Mouse (Mus musculus) right cerebral cortex, adult 2 months (tissue): ENCODE measurements around the gene Gm37240.

ENCODE experiments used
- DNase-seq, 2 experiments: peaks; one replicate each; pipeline ENCODE4 v3.0.0; 2021 to 2022; ENCODE audit warnings: low spot score in 2 of 2

Gm37240 gene

DNA sequence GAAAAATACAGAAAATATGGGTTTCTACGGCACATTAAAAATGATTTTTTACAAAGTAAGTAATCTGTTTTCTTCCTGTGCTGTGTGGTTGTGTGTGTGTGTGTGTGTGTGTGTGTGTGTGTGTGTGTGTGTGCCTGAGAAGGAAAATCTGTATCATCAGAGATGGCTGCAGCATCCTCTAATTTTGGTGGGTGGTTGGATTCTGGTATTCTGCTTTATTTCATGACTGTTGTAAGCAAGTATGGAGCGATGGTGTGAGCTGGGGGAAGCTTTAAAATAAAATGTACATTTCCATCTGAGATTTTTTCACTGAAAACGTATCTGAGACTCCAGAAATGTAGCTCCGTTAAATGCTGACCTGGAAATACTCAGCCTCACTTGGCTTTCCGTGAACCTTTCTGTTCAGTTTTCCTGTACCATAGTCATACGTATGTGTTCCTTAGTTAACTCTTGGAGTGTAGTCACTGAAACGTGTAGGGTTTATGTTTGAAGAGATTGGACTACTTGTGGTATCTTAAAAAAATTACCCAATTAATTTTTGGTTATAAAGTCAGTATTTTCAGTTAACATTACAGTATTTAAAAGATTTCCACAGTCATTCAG is 934.6 kb downstream of the Gm37240 start:
- no peak for DNase-seq

DNA sequence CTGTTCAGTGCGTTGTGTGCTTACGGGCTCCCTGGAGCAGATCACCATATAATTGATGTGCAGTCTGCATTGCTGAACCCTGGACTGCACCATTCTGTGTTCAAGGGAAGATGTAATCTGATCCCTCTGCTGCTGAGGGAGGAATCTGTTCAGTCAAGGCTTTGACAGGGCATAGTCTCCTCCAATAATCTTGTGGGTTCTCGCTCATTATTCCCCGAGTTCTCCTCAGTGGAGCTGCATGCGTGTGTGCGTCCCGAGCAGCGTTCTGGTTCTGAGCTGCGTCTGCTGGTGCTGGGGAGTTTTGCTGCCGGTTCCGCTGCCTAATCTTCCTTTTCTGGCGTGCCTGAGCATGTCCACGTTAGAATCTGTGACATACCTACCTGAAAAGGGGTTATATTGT is 935.2 kb downstream of the Gm37240 start:
- peak; percentile 78 to 79 for DNase-seq

DNA sequence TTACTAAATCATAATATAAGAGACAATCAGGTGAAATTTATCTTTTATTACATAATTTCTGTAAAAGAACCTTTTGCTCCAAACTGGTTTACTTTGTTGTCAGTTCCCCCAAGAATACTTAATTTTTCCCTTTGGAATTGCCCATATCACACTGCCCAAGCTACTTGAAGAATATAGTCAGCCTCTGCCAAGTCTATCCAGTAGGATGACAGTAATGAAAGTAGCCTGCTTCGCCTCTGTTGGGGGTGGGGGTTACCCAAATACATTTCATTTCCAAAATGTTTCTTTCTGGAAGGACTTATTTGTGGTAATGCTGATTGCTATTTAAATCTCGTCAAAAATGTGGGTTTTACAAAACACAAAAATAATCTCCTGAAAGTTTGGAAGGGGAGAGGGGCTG is 935.6 kb downstream of the Gm37240 start:
- DNase-seq: no peak

DNA sequence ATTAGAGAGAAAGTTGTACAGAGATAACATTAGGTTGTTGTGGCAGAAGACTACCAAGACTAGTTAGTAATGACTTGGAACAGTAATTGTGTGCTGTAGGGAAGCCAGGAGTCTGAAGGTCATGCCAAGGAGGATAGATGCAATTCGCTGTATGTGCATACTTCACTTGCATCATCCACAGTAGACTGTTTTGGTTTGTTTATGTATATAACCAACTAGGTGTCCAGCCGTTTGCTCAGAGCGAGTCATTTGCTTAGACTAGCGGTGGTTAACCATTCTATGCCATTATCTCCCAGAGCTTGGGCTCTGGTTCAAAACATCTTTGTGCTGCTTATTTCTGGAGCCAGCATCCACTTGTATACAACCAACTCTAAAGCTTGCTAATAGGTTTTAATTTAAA is 937.9 kb downstream of the Gm37240 start:
- no peak for DNase-seq

DNA sequence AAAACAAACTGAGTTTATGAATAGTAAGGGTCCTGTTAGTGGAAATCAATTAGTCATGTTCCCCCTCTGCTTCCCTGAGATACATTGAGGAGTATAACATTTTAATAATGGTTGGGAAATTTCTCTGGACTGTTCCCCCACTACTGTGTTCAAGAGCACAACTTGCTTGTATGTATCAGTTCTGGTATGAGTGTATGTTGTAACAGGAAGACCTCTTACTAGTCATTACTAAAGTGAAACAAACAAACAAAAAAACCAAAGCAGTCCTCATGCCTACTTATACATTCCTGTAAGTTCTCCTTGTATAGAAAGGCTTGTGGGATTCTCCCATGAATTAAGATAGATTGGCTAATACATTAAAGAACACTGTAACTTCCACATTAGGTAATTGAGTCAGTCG is 940.9 kb downstream of the Gm37240 start:
- no peak for DNase-seq

DNA sequence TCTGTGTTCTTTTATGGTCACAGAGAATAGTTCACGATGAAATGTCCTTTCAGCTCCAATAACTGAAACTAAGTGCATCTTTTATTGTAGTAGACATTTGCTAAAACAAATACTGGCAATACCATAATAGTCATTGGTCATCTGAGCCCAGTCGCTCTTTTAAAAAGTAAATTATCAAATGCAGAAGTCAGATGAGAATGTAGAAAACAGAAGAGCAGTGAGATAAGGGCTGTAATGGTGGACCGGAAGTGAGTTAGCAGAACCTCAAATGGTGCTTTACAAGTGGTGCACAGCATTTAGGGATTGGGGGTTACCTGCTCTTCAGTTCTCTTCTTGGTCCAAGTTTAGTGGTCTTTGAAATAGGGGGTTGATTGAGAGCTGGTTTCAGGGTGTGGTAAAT is 942.4 kb downstream of the Gm37240 start:
- no peak for DNase-seq

DNA sequence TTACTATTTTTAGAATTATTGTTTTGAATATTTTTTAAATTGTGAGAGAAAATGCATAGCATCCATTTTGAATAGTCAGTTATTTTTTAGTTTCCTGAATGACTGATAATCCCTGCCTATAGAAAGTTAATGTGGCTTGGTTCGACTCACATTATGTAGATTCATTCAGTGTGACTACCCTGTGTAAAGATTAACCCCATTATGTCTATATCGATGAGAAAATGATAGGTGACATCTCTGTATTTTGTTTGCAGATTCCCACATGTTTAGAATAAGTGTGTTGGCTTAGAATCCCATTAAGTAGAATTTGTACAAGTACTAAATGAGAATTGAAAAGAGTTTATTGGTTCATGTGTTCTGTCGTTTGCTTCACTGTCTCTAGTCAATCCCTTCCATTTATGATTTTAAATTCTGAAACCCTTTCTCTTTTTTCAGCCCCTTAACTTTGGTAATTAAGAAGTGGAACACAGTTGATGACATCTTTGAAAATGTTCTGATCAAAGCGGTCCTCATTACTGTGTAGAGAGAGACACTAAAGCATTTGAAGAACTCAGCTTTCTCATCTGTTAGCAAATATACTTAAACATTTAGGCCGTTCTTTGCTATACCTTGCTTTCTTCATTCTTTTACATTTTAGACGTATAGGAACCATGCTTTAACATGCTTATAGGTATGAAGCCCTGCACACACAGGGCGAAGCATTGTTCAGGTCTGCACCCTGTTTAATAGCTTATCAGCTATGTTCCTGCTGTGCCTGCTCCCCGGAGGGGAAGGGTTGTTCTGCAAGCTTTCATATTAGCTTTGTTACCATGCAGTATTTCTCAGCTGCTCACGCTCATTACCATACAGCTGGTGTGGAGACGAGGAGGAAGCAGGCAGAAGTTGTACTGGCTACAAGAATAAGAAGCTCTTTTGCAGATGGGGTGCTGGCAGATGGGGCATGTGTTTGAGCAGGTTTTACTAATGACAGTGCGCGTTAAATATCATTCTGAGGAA is 949.7 kb downstream of the Gm37240 start:
- DNase-seq: peak; percentile 59 to 62

DNA sequence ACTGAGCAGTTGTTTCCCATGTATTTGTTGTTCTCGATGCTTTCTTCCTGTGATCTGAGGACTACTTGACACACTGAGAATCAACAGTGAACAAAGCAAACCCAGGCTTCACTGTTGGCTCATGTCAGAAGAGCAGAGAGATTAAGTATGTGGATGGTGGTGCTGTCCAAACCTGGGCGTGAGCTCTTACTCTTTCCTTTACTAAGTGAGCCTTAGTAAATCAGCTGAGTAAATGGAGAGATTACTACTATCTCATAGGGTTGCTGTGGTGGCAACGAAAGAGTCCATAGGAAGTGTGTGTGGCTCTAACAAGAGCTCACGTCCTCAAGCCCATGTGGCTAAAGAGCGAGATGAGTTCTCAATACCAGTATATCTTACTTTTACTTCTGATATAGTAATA is 950.4 kb downstream of the Gm37240 start:
- DNase-seq: no peak

DNA sequence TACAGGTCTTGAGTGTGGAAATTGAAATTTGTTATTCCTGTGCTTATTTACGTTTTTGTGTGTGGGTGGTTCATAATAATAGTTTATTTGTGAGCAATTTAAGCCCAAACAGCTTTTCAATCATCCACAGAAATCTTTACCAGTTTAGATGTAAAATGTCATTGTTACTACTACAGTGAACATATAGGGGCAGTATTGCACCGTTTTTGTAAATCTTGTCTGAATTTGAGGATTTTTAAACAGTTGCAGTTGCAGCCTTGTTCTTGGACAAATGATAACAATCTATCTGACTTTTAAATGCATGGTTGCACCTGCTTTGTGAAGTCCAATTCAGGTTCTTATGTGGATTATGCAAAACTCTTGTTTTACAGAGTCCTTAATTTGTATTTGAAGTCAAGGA is 951.1 kb downstream of the Gm37240 start:
- no peak for DNase-seq

DNA sequence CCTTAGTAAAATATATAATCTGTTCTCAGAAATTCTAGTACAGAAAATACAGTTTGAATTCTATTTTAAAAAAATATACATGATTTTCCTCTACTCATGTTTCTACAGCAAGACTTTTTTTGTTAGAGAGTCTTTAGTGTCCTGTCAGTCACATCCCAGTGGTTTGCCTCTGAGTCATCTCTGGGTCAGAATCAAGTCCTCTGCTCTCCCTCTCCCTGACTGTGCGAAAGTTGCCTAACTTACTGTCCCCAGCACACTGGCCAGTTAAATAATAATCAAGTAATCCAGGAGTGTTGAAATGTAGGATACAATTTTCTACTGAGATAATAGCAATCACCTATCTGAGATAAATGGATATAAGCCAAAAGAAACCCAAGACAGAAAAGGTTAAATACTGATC is 951.6 kb downstream of the Gm37240 start:
- DNase-seq: no peak

DNA sequence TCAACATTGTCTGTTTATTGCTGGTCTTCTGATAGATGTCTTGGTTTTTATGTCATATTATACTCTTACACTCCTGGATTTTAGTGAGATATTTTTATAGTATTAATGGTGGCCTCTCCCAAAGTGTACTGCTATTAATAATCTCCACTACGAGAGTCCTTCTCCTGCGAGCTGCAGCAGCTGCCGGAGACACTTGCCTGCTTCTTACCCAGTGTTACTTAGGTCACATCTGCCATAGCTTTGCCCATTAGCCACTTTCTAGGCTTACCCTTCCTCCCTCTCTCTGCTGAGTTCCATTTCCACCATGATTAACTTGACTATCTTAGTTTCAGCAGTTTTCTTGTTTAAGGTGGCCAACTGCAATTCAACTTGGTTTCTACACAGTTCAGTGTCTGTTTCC is 956.6 kb downstream of the Gm37240 start:
- no peak for DNase-seq

DNA sequence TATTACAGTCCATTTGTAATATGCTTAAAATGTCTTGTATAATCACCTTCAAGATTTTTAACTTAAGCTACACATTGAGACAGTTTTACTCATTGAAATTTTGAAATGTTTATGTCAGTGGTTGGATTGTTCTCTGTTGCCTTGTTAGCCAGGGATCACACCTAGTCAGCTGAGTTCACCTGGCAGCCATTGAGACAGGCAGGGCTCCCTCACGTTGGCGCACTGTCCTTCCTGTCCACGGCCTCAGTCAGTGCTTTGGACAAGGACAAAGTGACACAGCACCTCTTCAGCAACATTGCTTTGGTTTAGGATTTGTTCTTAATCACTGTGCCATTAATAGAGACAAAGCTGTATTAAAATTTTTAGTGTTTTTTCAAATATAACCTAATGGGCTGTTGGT is 958.1 kb downstream of the Gm37240 start:
- DNase-seq: no peak

DNA sequence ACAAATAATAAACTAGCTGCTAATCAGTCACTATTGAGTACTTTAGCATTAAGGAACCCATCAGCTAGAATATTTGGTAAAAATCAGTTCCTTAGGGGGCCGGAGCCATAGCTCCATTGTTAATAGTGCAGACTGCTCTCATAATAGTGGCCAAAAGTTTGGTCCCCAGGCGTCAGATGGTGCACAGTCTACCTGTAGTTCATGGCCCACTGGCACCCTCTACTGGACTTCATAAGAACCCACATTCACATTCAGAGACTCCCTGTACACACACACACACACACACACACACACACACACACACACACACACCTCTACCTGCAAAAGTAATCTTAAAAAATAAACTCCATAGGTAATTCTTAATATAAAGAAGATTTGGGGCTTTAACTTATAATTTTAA is 959.4 kb downstream of the Gm37240 start:
- DNase-seq: no peak

DNA sequence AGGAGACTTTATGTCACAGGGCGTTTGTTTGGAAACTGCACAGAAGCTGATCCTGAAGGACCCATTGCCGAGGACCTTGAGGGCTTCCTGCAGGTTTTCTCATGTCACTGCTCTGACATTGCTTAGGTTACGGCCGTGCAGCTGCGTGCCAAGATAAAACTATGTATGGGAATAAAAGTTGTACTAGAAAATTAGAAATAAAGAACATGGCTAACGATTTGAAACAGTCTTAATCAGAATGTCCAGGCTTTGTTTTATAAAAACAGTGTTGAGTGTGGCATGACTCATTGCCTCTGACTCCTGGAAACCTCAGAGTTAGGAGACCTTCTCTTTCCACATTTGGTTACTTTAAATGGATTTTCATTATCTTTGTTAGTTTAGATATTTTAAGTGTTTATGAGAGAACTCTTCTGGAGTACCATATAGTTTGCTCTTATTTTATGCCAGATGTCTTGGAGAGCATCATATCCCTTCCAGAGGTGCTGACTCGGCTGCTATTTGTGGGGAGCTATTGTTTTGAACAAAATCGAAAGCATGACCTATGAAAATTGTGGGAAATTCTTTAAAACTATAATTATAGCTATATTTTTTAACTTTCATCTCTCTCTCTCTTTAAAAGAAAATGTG is 960.0 kb downstream of the Gm37240 start:
- no peak for DNase-seq

DNA sequence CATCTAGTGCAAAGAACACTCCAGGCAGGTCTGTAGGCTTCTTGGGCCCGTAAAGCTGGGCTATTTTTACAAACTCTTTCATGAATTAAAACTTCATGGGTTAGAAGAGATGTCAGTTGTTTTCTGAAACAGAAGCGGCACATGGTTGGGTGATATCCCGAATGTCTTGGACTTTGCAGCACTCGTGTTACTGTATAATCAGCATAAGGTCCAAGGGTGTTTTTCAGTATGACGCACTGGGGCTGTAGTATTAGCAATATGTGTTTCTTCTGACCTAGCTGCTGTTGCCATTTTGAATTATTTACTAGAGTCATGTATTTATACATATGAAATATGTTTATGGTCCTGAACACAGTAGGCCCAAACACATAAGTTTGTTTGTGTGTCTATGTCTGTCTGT is 961.2 kb downstream of the Gm37240 start:
- DNase-seq: no peak

DNA sequence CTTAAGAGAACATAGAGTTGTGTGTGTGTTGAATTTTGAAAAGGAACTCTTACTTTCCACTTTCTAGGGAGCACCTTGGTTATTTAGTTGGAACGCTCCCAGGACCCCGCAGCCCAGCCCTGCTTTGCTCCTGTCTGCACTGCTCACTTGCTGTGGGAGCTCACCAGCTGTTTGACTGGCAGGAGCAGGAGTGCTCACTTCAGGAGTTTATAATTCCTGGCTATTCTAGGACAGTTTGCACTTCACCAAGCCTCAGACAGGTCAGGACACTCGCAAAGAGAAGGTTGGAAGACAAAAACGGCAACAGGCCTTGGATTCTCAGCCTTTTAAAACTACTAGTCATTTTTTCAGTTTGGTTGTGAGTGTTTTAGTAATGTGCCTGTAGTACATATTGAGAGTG is 962.1 kb downstream of the Gm37240 start:
- no peak for DNase-seq

DNA sequence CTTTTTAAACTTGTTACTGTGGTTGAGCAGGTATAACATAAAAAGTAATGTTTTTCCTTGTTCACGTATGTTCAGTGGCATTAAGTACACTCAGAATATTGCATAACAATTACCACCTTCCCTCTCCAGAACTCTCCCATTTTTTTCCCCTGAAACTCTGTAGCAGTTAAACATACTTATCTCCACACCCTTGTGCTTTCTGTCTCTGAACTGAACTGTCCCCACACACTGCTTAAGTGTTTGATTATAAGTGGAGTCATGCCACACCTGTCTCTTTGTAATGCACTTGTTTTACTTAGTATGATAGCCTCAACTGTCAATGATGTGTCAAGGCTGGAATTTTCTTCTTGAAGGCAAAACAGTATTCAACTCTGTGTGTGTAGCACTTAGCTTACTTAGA is 963.6 kb downstream of the Gm37240 start:
- no peak for DNase-seq

DNA sequence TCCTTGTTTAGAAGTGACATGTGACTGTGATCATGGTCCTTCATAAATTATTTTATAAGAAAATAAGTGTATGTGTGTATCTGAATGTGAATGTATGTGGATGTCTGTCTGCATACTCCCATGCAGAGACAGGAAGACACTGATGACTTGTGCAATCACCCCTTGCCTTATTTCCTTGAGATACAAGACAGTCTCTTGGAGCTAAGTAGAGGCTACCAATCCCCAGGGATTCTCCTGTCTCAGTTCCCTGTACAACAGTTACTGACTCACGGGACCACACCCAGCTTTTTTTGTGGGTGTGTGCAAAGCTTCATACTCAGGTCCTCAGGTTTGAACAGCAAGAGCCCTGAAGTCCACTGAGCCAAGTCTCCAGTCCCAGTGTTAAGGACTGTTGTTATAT is 964.1 kb downstream of the Gm37240 start:
- DNase-seq: no peak

DNA sequence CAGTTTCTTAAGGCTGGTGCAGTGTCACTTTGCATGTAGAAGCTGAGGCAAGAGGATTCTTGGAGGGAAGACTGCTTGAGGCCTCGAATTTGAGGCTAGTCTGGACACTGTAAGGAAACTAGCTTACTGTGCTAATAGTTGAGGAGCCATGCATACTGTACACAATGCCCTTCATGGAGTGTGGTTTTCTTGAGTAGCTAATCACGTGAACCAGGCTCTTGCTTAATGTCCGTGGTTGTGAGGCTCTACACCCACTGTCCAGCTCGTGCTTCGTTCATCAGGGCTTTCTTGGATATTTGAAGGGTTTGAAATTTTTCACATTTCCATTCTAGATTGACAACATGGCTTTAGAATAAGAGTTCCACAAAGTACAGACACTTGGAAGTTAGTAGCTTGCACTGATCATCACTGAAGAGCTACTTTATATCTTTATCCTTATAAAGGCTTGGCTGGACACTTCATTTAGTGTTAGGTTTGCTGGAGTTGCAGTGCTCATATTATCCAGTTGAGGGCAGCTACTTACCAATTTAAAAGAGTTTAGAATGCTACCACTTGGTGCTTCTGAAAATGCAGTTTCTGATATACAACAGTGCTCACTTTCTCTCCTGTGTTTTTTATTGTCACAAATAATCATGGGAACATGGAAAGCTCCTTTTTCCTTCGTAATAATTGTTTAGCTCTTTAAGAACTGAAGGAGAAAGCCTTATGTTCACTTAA is 965.5 kb downstream of the Gm37240 start:
- DNase-seq: peak; percentile 60 to 64

DNA sequence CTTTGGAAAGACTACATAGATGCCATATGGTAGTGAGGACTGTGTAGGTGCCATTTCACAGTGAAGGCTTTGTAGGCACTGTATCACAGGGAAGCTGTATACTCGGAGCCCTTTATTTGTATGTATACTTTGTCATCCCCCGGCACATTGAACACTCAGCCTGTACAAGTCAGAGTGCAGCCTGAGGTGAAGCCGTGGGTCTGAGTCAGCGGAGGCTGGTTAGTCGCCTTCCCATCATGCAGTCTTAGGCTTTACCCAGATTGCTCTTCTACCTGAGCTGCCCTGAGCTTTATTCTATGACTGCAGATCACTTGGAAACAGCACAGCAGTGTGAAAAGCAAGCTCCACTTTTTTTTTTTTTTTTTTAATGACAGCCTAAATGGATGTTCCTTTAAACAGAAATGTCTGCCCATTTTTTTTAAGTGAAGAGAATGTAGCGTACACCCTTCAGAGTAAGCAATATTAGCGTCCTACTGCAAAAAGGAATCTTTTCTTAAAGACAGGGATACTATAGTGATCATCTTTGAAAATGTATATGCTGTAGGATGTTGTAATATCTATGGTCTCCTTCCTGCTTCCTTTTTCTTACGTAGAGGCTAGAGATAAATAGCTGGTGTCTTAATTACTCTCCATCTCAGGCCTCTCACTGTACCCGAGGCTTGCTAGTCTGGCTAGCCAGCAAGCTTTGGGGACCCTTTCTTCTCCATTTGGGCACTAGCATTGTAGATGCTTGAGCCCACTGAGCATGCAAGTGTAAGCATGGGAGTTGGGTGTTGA is 969.2 kb downstream of the Gm37240 start:
- DNase-seq: no peak

DNA sequence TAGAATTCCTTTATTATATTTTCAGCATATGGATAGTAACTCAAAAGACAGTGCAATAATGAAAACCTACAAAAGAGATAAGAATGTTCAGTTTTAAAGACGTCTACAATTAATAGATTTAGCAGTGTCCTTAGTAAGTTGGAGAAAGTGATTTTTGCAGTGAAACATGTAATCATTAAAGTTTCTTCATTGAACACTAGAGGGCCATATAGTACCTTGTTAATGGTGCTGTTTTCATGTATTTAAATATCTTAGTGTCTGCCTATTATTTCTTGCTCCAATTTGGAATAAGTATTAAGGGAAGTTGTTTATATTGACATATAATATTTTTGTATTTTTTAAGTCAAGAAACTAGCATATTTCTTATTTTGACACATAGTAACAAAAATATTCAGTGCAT is 973.0 kb downstream of the Gm37240 start:
- no peak for DNase-seq
